Mouse (Mus musculus): Measurements from ENCODE around the gene Gif.

The Gif gene

GRCm38 (mm10) chr19:11793741-11794359 lies 46.5 kb downstream of the Gif start:
- no peak for ATAC-seq (ENCODE audit: insufficient number of reproducible peaks, low FRiP score, low TSS enrichment)

- ATAC-seq (ENCODE audit: insufficient number of reproducible peaks, low FRiP score, low TSS enrichment), result no peak
Observed at GRCm38 (mm10) chr19:11794447-11794846, 47.1 kb downstream of the Gif start.

GRCm38 (mm10) chr19:11800531-11801315 lies 53.4 kb downstream of the Gif start:
- no peak for ATAC-seq (ENCODE audit: insufficient number of reproducible peaks, low FRiP score, low TSS enrichment)

- no peak for ATAC-seq (ENCODE audit: insufficient number of reproducible peaks, low FRiP score, low TSS enrichment)
Observed at GRCm38 (mm10) chr19:11804423-11804822, 57.1 kb downstream of the Gif start.

GRCm38 (mm10) chr19:11807251-11807650 lies 59.9 kb downstream of the Gif start:
- no peak for ATAC-seq (ENCODE audit: insufficient number of reproducible peaks, low FRiP score, low TSS enrichment)

- ATAC-seq (ENCODE audit: insufficient number of reproducible peaks, low FRiP score, low TSS enrichment), result no peak
Observed at GRCm38 (mm10) chr19:11807822-11808221, 60.5 kb downstream of the Gif start.

GRCm38 (mm10) chr19:11808452-11808851 lies 61.1 kb downstream of the Gif start:
- no peak for ATAC-seq (ENCODE audit: insufficient number of reproducible peaks, low FRiP score, low TSS enrichment)

- no peak for ATAC-seq (ENCODE audit: insufficient number of reproducible peaks, low FRiP score, low TSS enrichment)
Observed at GRCm38 (mm10) chr19:11810003-11810758, 62.8 kb downstream of the Gif start.

- ATAC-seq (ENCODE audit: insufficient number of reproducible peaks, low FRiP score, low TSS enrichment), result no peak
Observed at GRCm38 (mm10) chr19:11810856-11811255, 63.5 kb downstream of the Gif start.

GRCm38 (mm10) chr19:11811688-11812365 lies 64.5 kb downstream of the Gif start:
- no peak for ATAC-seq (ENCODE audit: insufficient number of reproducible peaks, low FRiP score, low TSS enrichment)

Measured in cerebellum, adult (tissue).